Mouse (Mus musculus) liver, embryonic 11.5 days (tissue): ENCODE measurements at regions not wholly inside any gene's neighbourhood (a gene's known extent, or its start where the extent isn't known, plus 50 kb on each side); places are given as distances from the start of the nearest gene placed in this dataset.

Experiments
- ATAC-seq: fragments of 200-750 bp; cut with Nextera tagmentation; replicated peaks from 2 replicates; pipeline ENCODE4 v1.8.0; 2017; ENCODE audit warnings: moderate number of reproducible peaks, mild to moderate bottlenecking, moderate TSS enrichment, moderate library complexity; ENCODE audit not compliant: low FRiP score
- DNase-seq: peaks from one replicate; pipeline ENCODE4 v3.0.0-alpha.2; 2017; ENCODE audit warnings: low spot score
- H3K27ac ChIP-seq: fragments of 300-500 bp; sonication (generic); 2 replicates; pipeline ENCODE4 v1.5.1; 2014; ENCODE audit warnings: mild to moderate bottlenecking, low read depth, low read length, control low read depth
- H3K27me3 ChIP-seq: fragments of 300-500 bp; sonication (generic); replicated peaks from 2 replicates; pipeline ENCODE4 v1.6.1; 2014; ENCODE audit warnings: low read length, mixed read lengths; ENCODE audit not compliant: control insufficient read depth, insufficient read depth
- H3K36me3 ChIP-seq: fragments of 300-500 bp; sonication (generic); 2 replicates; pipeline ENCODE4 v1.6.1; 2014; ENCODE audit warnings: mild to moderate bottlenecking, low read length, moderate library complexity, mixed read lengths; ENCODE audit not compliant: control insufficient read depth, insufficient read depth
- H3K4me1 ChIP-seq: fragments of 300-500 bp; sonication (generic); replicated peaks from 2 replicates; pipeline ENCODE4 v1.6.1; 2014; ENCODE audit warnings: low read length, mixed read lengths; ENCODE audit not compliant: control insufficient read depth, insufficient read depth
- H3K4me2 ChIP-seq: fragments of 300-500 bp; sonication (generic); 2 replicates; pipeline ENCODE4 v1.6.1; 2014; ENCODE audit warnings: mild to moderate bottlenecking, control low read depth, moderate library complexity
- H3K4me3 ChIP-seq: fragments of 300-500 bp; sonication (generic); 2 replicates; pipeline ENCODE4 v1.5.1; 2014; ENCODE audit warnings: low read depth, low read length, control low read depth
- H3K9ac ChIP-seq: fragments of 300-500 bp; sonication (generic); 2 replicates; pipeline ENCODE4 v1.6.1; 2014; ENCODE audit warnings: low read depth, low read length, control low read depth
- H3K9me3 ChIP-seq: fragments of 300-500 bp; sonication (generic); 2 replicates; pipeline ENCODE4 v1.6.1; 2016; ENCODE audit warnings: low read length, inconsistent platforms, mixed read lengths; ENCODE audit not compliant: control insufficient read depth
- WGBS: fragments of 180-500 bp; shearing (Covaris S2); extraction: QIAGEN DNeasy Blood & Tissue Kit; methylation state at CpG from one replicate; pipeline ENCODE4 v1.1.7; 2014; 5-methylcytosine and 5-hydroxymethylcytosine counted together

DNA sequence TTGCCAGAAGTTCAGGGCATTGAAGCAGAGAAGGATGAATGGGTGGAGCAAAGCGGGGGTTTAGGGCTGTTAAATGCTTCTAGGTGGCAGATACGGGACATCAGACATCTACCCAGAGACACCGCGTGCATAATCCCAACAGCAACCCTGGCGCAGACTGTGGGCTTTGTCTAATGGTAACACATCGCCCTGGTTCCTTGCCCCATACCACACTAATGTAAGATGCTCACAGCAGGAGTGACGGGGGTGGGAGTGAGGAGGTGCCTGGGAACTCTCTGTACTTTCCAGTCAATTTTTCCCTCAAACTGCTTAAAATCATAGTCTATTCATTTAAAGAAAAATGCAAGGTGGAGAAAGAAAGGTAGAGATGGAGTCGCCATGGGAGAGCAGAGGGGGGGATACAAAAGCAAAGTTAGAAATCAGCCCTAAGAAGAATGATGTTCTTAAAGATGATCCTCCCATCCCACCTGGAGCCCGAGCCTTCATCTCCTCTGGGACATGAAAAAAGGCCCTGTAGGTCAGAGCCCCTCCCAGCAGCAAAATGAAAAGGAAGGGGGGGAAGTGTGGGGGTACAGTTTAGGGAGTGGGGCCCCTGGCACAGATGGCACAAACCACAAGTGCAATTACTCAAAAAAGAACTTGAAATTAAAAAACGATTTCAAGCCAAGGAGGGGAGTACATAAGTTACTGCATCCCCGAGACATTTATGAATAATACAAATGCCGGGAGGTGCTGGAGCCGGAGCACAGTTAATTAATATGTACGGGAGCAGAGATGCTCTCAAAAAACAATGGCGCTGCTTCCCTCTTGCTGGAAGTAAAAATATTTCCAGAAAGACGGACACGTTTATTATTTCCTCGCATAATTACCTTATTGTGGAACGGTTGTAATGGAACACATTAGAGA, 167.0 kb upstream of the Sdk2 start:
- Histone ChIP-seq H3K4me2 (no peak overlapping the region), H3K36me3 (no peaks in the 10 kb centered on the region), H3K9me3 (no peaks in the 10 kb centered on the region), H3K27me3 (no peaks in the 10 kb centered on the region), H3K4me1 (no peaks in the 10 kb centered on the region), H3K27ac (no peak overlapping the region), H3K9ac (no peak overlapping the region), H3K4me3 (no peak overlapping the region)
- DNase-seq (no peak), ATAC-seq (no peak)
- 81% methylated on average over 19 of the region's 19 CpGs for WGBS

DNA sequence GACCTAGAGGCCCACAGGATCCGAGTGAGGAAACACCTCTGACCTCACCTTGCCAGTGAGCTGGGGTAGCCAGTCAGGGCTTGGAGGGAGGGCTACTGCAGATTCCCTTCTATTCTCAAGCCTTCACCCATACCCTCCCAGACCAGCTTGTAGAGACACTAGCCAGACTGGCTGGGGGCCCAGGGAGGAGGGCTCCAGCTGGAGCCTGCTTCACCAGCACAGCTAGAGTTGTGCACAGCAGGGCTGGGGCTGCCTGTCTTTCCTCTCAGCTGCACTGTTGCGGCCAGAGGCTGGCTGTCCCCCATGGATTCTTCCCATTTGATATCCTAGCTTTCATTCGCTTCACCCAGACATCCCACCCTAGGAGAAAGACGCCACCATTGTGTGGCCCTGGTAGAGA, 165.0 kb upstream of the Sdk2 start:
- Histone ChIP-seq H3K4me1 (no peaks in the 10 kb centered on the region), H3K4me2 (no peak overlapping the region), H3K36me3 (no peaks in the 10 kb centered on the region), H3K4me3 (no peak overlapping the region), H3K27me3 (no peaks in the 10 kb centered on the region), H3K9me3 (no peaks in the 10 kb centered on the region), H3K9ac (no peak overlapping the region), H3K27ac (no peak overlapping the region)
- DNase-seq (no peak), ATAC-seq (no peak)
- WGBS = 75% methylated on average over 4 of the region's 4 CpGs

DNA sequence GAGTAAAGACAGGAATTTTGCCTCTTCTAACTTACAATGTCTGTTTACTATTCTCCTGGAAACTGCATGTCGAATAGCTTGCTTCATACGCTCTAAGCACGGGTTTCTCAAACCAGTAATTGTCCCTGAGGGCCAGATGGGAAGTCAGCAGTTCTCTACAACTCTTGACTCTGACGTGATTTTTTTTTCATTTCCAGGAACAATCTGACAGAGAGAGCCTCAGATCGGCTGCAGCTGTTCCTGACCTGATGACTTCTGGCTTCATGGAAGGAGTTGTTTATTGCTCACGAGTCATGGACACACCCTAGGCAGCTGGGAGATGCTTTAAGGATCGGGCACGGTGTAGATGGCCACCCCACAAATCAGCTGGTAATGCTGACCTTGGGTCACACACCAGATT, 162.9 kb upstream of the Sdk2 start:
- no peaks in the 10 kb centered on the region for H3K4me1 ChIP-seq
- ATAC-seq = no peak
- H3K9me3 ChIP-seq = no peaks in the 10 kb centered on the region
- no peaks in the 10 kb centered on the region for H3K36me3 ChIP-seq
- DNase-seq = no peak
- H3K4me3 ChIP-seq = no peak overlapping the region
- no peak overlapping the region for H3K27ac ChIP-seq
- no peaks in the 10 kb centered on the region for H3K27me3 ChIP-seq
- H3K9ac ChIP-seq = no peak overlapping the region
- H3K4me2 ChIP-seq = no peak overlapping the region
- WGBS = 61% methylated on average over 8 of the region's 8 CpGs

DNA sequence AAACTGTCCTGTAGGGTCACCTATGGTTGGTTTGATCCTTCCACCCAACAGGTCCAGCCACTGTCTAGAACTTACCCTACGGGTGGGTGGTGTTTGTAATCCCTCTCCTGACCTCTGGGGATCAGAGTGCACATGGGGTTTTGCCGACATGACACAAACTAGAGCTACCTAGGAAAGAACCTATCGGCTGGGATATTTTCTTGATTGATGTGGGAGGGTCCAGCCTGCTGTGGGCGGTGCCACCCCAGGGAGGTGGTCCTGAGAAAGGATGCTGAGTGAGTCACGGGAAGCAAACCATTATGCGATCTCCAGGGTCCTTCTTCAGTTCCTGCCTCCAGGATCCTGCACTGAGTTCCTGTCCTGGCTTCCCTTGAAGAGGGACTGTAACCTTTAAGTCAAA, 162.3 kb upstream of the Sdk2 start:
- DNase-seq (no peak), ATAC-seq (no peak)
- H3K4me3 ChIP-seq = no peak overlapping the region
- no peak overlapping the region for H3K4me2 ChIP-seq
- H3K9me3 ChIP-seq = no peaks in the 10 kb centered on the region
- no peak overlapping the region for H3K27ac ChIP-seq
- 80% methylated on average over 6 of the region's 6 CpGs for WGBS
- no peaks in the 10 kb centered on the region for H3K36me3 ChIP-seq
- no peaks in the 10 kb centered on the region for H3K4me1 ChIP-seq
- no peak overlapping the region for H3K9ac ChIP-seq
- no peaks in the 10 kb centered on the region for H3K27me3 ChIP-seq

DNA sequence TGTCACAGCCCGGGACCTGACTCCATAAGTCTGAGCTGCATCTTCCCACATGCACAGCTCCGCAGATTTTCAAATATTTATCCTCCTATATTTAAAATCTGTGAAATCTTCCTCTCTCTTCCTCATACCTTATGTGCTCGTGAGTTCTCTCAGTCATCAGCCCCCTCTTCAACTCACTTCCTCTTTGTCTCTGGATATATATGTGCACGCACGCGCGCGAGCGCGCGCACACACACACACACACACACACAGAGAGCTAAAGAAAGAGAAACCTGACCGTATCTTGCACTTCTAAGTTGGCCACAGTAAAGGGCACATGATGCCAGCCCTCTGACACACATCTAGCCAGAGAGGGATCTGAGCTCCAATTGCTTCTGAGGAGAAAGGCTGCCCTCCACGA, 159.7 kb upstream of the Sdk2 start:
- no peak overlapping the region for H3K9ac ChIP-seq
- no peaks in the 10 kb centered on the region for H3K36me3 ChIP-seq
- no peaks in the 10 kb centered on the region for H3K4me1 ChIP-seq
- ATAC-seq = no peak
- H3K4me2 ChIP-seq = no peak overlapping the region
- DNase-seq = no peak
- WGBS = 82% methylated on average over 13 of the region's 13 CpGs
- 0 out of 2 replicates have a peak, but pooled peaks cover 4% of the 10 kb centered on the region for H3K9me3 ChIP-seq
- H3K27ac ChIP-seq = no peak overlapping the region
- H3K27me3 ChIP-seq = no peaks in the 10 kb centered on the region
- no peak overlapping the region for H3K4me3 ChIP-seq

DNA sequence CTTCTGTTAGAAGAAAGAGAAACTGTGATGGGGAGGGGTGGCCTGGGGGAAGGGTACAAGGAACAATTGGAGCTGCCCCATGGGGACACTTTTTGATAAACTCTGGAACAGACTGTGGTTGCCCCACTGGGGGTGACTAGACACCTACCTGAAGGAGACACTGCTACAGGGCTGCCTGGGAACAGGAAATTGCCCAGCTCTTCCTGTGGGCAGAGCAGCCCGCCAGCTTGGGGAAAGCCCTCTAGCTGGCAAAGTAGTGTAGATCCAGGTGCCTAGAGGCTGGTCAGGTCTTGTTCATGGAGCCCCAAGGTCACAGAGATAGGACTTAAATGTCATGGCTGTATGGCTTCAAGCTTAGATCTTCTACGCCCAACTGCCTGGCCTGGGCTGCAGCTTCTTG, 157.9 kb upstream of the Sdk2 start:
- DNase-seq (no peak), ATAC-seq (no peak)
- no peaks in the 10 kb centered on the region for H3K27me3 ChIP-seq
- H3K27ac ChIP-seq = no peak overlapping the region
- H3K36me3 ChIP-seq = no peaks in the 10 kb centered on the region
- no peak overlapping the region for H3K9ac ChIP-seq
- no peak overlapping the region for H3K4me3 ChIP-seq
- no peaks in the 10 kb centered on the region for H3K4me1 ChIP-seq
- no peak overlapping the region for H3K4me2 ChIP-seq
- 84% methylated on average over 2 of the region's 2 CpGs for WGBS
- H3K9me3 ChIP-seq = 0 out of 2 replicates have a peak, but pooled peaks cover 4% of the 10 kb centered on the region

DNA sequence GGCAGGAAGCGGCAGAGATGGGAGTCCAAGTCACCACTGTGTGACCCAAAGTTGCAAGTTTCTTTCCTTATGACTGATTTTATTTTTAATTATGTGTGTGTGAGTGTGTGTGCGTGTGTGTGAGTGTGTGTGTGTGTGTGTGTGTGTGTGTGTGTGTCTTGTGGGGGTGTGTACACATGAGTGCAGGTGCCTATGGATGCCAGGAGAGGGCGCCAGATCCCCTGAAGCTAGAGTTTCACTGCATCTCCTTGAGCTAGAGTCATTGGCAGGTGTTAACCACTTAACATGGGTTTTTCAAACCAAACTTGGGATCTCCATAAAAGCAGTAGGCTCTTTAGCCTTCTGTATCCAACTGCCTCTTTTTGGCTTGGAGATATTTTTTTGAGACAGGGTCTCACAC, 156.2 kb upstream of the Sdk2 start:
- Histone ChIP-seq H3K9me3 (0 out of 2 replicates have a peak, but pooled peaks cover 4% of the 10 kb centered on the region), H3K27me3 (no peaks in the 10 kb centered on the region), H3K4me3 (no peak overlapping the region), H3K9ac (no peak overlapping the region), H3K27ac (no peak overlapping the region), H3K4me2 (no peak overlapping the region), H3K36me3 (no peaks in the 10 kb centered on the region), H3K4me1 (no peaks in the 10 kb centered on the region)
- DNase-seq = no peak
- 62% methylated on average over 3 of the region's 3 CpGs for WGBS
- no peak for ATAC-seq

DNA sequence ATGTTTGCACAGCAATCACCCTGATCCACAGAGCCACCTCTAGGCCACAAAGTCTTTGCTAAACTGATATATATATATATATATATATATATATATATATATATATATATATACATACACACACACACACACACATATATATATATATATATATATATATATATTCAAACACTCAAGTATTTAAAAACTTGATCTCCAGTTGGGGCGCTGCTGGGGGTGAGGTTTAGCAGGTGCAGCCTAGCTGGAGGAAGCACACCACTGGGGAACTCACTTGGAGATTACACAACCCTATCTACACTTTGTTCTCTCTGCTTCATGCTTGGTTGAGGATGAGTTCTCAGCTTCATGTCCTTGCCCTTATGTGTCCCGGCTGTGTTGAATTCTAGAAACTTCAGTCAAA, 153.6 kb upstream of the Sdk2 start:
- Histone ChIP-seq H3K27ac (no peak overlapping the region), H3K9ac (no peak overlapping the region), H3K27me3 (peaks cover 14% of the 10 kb centered on the region; the same call in 1 of the 2 replicates), H3K4me2 (no peak overlapping the region), H3K4me3 (no peak overlapping the region), H3K36me3 (no peaks in the 10 kb centered on the region), H3K4me1 (peaks cover 2% of the 10 kb centered on the region; the same call in 1 of the 2 replicates), H3K9me3 (0 out of 2 replicates have a peak, but pooled peaks cover 4% of the 10 kb centered on the region)
- no peak for DNase-seq
- 92% methylated on average over 2 of the region's 2 CpGs for WGBS
- no peak for ATAC-seq
